Mouse (Mus musculus) thymus, adult 18-20 months (tissue): ENCODE measurements around the gene Cnr2.
"Not testable (repeated sequence)": the region's sequence is repeated elsewhere in the genome, so short reads cannot be mapped to it uniquely, and the experiment has no call there.

Experiments used
- DNase-seq, 2 experiments: peaks; one replicate each; pipeline ENCODE4 v3.0.0; 2022; ENCODE audit warnings: mixed read lengths in 2 of 2

The Cnr2 gene

DNA sequence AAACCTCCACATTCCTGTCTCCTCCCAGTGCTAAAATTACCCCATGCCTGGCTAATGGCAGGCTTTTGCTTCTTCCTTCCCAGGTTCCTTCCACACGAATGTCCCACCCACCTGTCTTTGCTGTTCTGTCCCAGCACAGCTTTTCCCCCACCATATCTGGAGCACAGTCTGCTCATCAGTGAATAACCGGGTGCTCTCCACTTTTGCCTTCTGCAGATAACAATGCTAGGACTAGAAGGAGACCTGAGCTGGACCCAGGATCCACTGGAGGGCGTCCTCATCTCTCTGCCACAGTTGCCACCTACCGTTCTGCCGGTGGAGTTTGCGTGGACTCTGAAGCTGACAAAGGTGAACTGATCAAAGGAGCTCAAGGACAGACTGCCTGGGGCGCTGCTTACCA is 43.7 kb downstream of the Cnr2 start:
- DNase-seq, result no peak

DNA sequence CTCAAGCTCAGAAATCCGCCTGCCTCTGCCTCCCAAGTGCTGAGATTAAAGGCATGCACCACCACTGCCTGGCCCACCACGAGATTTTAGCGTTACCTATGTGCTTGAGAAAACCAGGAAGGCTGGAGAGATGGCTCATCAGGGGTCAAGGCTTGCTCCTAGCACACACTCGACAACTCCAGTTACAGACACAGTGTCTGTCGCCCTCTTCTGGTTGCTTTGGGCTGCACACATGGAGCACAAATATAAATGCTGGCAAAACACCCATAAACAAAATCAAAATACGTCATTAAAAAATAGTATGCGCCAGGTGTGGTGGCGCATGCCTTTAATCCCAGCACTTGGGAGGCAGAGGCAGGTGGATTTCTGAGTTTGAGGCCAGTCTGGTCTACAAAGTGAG is 45.8 kb downstream of the Cnr2 start:
- not testable (repeated sequence) for DNase-seq

- no peak for DNase-seq
Measured at GRCm38 (mm10) chr4:135942193-135942592, 47.0 kb downstream of the Cnr2 start.

DNA sequence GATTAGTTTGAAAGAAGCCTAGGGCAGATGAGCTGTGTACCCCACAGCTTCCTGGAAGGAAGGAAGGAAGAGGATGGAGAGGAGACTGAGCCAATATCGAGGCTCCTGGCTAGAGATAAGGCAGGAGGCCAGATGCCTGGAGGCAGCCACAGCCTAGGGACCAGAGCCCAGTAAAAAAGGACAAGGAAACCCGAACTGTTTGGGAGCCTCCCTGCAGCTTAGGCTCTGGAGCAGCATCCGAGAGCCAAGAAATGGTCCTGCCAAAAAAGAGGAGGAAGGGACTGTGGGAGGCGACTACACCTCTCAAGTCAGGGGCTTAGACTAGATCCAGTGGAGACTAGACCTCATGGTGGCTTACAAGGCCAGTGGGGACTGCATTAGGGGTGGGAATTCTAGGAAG is 48.2 kb downstream of the Cnr2 start:
- DNase-seq, result no peak

DNA sequence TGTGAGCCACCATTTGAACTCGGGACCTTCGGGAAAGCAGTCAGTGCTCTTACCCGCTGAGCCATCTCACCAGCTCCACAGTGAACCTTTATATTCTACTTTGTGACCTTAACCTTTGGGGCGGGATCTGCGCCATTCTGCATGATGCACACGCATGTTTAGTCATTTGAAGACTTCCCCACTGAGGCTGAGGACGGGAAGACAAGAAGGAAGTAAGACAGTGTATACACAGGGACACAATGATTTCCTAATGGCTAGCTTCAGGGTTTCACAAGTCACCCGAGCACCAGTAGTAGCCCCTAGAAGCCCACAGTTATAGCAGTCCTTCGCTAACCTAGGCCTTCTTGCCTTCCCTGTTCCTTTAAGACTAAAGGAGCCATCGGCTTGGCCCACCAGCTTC is 50.5 kb downstream of the Cnr2 start:
- no peak for DNase-seq

DNA sequence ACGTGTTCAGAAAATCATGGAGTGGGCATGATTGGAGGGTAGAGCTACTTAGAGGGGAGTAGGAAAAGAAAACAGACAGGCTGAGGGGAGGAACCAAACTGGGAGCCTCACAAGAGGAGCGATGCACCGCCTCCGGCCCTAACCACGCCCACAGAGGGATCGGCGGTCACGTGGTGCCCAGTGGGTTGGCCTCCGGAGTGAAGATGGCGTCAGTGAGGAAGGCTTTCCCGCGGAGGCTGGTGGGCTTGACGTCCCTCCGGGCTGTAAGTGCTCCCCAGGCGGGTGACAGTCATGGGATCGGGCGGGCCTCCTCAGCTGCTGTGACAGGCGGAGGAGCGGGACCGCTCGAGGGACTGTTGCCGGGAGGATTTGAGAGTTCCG is 51.1 kb downstream of the Cnr2 start, which contains the start of gene Hmgcl:
Gene Hmgcl (plus strand): TSS at position 171 of the 381 bp plus-strand sequence.
- peak; percentile 89 to 92 for DNase-seq

GRCm38 (mm10) chr4:135946659-135947301 is 51.6 kb downstream of the Cnr2 start:
- DNase-seq, result no peak

DNA sequence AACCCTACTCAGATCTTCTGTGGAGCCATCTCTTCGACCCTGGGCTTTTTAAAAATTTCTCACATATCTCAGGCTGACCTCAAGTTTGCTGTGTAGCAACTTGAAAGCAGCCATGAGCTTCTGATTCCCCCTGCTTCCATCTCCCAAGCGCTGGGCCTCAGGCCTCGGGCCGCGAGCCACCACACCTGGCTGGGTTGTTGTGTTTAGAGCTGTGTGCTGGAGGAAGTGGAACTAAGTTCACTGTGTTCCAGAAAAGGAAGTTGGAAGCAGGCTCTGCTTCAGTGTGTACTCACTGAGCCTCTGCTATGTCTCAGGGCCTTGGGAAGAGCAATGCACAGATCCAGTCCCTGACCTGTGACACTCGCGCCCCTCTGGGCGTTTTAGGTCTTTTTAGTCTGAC is 52.9 kb downstream of the Cnr2 start:
- DNase-seq, result no peak

DNA sequence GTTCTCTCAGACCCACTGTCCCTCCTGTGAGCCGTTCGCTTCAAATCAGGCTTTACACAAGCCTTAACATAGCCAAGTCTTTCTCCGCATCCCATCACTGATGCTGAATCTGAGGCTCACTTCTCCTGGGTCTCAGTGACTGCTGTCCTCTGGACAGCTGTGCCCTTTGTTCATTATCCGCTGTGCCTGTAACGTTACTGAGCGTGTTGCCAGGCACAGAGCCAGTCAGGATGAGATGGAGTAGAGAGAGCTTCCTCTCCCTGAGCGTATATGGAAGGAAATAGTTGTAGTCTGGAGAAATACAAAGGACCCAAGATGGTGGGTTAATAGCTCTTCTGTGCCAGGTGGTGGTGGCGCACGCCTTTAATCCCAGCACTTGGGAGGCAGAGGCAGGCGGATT is 54.3 kb downstream of the Cnr2 start:
- no peak for DNase-seq

DNA sequence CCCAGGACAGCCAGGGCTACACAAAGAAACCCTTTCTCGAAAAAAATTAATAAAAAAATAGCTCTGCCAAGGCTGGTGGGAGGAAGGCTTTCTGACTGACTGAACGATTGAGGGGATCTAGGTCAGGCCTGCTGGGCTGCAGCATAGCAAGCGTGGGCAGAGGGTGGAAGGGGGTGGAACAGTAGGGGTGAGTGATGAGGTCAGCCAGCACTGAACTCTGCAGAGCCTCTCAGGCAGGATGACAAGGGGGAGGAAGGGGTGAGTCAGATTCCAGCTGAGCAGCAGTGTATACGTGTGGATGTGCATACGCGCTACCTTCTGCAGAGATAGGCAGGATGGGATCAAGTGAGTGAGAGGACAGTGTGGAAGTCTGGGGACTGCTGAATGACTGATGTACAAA is 54.7 kb downstream of the Cnr2 start:
- no peak for DNase-seq

DNA sequence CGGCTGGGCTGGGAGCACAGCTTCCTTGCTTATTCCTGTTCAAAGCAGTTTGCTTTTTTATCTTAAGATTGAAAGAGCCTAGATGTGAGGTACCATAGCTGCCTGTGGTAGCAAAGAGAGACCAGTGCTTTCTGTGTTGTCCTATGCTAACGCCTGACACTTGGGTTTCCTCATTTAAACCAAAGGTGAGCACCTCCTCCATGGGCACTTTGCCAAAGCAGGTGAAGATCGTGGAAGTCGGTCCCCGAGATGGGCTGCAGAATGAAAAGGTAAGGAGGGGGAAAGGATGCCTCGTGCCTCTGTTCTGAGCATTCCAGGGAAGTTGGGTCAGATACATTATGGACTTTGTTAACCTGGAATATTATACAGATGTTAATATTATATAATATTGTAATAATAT is 55.2 kb downstream of the Cnr2 start:
- DNase-seq, result no peak

GRCm38 (mm10) chr4:135951505-135951904 is 56.3 kb downstream of the Cnr2 start:
- no peak for DNase-seq

DNA sequence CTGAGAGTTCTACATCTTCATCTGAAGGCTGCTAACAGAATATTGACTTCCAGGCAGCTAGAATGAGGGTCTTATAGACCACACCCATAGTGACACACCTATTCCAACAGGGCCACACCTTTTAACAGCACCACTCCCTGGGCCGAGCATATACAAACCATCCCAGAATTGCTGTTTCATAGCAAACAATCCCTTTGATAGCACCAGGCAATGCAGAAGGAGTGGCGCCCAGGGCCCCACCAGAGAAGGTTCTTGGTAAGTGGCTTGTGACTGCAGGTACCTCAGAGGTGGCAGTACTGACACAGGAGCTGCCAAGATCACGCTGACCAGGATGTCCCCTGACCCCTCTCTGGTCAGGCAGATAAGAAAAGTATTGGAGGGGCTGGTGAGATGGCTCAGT is 58.0 kb downstream of the Cnr2 start:
- no peak for DNase-seq

DNA sequence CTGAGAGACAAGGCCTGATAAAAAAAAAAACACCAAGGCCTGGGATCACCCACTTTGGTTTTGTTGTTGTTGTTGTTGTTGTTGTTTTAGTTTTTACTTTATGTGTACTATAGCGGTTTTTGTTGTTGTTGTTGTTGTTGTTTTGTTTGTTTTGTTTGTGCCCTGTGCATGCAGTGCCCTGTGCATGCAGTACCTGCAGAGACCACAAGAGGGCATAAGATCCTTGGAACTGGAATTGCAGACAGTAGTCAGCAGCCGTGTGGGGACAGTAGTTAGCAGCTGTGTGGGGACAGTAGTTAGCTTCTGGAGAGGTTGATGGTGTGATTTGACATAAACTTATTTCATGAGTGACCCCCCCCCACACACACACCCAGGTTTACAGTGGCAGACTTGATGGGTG is 59.0 kb downstream of the Cnr2 start:
- no peak for DNase-seq

- DNase-seq, result no peak
Measured at GRCm38 (mm10) chr4:135955886-135956285, 60.7 kb downstream of the Cnr2 start.

GRCm38 (mm10) chr4:135958354-135958753 is 63.2 kb downstream of the Cnr2 start:
- DNase-seq, result no peak

GRCm38 (mm10) chr4:135960717-135961116 is 65.5 kb downstream of the Cnr2 start:
- DNase-seq, result peak; percentile 53 to 64

GRCm38 (mm10) chr4:135961709-135962108 is 66.5 kb downstream of the Cnr2 start:
- no peak for DNase-seq

DNA sequence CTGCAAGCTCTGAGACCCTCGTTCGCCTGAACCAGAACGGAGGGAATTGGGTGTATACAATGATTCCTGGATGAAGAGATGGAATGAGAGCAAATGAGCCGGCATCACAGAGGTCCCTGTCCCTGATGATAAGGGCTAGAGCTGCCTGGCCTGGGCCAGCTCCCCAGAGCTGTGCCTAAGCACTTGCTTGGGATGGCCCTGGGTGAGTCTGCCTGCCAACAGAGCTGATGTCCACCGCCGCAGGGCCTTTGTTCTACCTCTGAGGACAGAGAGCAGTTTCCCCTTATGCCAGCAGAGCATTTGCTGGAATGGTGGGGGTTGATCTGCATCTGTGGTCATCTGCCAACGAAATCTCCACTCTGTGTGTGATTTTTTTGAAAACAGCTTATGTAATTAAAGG is 67.0 kb downstream of the Cnr2 start:
- no peak for DNase-seq

GRCm38 (mm10) chr4:135962946-135963345 is 67.8 kb downstream of the Cnr2 start:
- no peak for DNase-seq

- DNase-seq, result peak; percentile 93 to 94
Measured at GRCm38 (mm10) chr4:135963457-135964193, 68.4 kb downstream of the Cnr2 start, which contains the start of gene Gale. Gene Gale (plus strand): TSS chr4:135963727.

DNA sequence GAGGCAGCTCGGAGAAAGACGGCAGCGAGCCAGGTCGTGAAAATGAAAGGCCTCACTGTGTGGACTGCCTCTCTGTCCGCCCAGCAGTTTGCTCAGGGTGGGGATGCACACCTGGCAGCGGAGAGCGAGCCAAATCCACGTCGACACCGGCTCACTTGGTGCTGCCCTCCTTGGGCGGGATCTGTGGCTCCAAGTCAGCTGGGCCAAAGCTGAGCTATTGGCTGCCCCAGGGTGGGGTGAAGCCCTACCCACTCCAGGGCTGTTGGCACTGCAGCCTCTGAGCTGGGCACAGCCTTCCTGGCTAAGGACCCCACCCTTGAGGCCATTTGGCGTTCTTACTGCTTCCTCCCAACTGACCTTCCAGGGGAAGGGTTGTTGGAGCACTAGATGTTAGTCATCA is 69.2 kb downstream of the Cnr2 start:
- DNase-seq, result peak; percentile 39 to 48

DNA sequence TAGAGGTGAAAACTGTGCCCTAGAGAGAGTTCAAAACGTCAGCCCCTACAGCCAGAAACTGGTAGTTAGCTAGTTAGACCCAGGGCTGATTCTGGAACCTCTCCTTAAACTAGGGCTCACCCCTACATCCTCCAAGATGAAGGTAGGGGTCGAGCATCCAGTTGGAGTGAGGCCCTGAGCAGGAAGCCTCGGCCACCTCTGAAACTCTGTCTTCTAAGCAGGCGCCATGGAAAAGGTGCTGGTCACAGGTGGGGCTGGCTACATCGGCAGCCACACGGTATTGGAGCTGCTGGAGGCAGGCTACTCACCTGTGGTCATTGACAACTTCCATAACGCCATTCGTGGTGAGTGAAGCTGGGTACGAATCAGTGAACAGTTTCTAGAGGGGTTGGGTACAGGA is 69.9 kb downstream of the Cnr2 start:
- DNase-seq, result no peak

DNA sequence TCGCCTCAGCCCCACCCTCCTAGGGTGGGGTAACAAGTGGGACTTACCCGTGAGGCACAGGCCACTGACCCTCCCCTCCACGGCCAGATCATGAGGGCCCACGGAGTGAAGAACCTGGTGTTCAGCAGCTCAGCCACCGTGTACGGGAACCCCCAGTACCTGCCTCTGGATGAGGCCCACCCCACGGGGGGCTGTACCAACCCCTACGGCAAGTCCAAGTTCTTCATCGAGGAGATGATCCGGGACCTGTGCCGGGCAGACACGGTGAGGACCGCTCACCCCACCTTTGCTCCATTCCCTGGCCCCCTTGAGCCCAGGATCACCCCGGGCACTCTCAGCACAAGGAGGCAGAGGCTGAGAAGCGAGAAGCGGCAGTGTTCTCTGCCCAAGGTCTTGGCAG is 71.1 kb downstream of the Cnr2 start:
- DNase-seq, result no peak
